Mouse (Mus musculus) frontal cortex, adult 2 months (tissue): ENCODE measurements at regions not wholly inside any gene's neighbourhood (a gene's known extent, or its start where the extent isn't known, plus 50 kb on each side); places are given as distances from the start of the nearest gene placed in this dataset.
A peak's percentile ranks its signal among the peaks of the same experiment; 100 is the strongest.

ENCODE experiments used
- DNase-seq, 2 experiments: peaks; one replicate each; pipeline ENCODE4 v3.0.0; 2022; ENCODE audit warnings: low spot score in 1 of 2; ENCODE audit errors: extremely low spot score in 1 of 2

DNA sequence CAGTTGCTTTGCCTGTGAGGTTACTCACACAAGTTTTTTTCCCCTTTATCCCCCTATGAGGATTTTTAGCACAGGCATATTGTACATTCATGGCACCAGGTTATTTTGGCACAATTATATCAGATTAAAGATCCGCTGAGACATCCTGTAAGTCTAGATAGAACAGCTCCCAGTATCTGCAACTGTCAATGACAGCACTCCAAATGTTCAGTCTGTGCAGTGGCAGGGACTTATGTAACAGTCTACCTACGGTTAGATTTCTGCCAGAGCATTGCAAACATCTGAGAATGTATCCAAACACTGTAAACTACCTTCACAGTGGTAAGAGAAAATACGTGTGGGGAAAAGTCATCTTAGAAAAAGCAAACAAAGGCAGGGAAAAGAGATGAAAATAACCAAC is 163.5 kb upstream of the Kcnh7 start:
- peak; percentile 14 to 38 for DNase-seq

DNA sequence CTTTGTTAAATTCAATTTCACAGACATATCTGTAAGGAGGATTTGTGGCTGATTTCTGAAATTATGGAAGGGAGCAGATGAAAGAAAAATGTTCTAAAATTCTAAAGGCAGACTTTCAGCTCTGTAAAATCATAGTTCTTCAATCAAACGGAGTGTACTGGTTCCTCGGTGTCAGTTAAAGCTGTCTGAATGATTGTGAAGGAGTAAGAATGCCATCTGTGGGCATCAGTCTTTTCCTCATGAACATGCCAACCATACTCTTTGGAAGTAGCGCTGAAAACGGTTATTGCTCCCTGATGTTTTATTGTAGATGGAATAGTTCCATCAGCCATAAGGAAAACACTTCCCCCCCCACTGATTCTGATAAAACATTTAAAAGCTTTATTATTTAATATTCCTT is 142.7 kb upstream of the Kcnh7 start:
- DNase-seq: no peak

DNA sequence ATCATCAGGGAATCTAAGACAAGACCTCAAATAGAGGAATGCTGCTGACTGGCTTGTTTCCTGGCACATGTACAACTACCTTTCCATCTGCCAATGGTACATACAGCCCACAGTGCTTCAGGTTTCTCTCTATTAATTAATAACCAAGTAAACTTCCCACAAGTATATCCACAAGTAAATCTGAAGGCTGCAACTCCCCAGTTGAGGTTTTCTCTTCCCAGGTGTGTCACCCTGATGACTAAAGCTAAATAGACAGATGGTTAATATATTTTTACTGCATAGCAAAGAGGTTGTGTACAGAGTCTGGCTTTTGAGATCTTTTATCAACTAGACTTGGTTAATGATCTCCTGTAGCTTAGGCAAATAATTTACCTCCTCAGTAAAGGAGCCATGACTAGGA is 96.8 kb upstream of the Kcnh7 start:
- no peak for DNase-seq

DNA sequence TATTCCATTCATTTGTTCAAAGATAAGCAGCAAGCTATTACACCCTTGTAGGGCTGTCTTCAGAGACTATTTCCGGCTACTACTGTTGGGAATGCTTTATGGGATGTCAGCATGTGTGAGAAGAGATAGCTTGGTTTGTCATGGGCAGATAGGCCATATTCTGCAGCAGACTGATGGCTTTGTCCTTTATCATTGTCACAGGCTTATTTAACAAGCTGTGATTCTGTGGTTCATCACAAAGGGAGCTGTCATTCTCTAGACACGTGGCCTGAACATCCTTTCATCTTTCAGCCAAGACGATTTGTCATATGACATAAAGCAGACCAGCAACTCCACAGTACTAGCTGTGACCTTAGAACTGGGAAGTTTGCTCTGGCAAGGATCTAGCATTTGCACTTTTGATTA is 89.7 kb upstream of the Kcnh7 start:
- DNase-seq: no peak

DNA sequence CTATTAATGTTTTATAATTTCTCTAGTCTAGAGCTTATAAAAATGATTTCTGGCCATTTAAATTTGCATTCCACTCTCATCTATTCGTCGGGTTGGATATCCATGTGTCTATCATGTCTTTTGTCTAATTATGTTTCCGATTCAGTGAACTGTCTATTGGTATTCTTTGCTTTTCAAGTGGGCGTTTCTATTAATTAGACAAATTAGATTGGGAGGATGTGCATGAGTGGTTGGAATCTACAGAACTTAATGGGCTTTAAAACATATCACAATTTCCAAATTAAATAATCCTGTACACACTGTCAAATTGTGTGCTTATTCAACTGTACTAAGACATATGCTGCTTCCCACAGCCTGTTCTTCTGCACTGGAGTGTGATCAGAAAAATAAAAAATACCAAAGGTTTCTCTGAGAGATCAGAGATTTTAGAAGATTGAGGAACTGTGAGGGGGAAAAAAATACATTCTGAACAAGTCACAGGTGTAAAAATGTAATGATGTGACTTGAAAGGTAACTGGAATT is 62.1 kb upstream of the Kcnh7 start:
- no peak for DNase-seq

DNA sequence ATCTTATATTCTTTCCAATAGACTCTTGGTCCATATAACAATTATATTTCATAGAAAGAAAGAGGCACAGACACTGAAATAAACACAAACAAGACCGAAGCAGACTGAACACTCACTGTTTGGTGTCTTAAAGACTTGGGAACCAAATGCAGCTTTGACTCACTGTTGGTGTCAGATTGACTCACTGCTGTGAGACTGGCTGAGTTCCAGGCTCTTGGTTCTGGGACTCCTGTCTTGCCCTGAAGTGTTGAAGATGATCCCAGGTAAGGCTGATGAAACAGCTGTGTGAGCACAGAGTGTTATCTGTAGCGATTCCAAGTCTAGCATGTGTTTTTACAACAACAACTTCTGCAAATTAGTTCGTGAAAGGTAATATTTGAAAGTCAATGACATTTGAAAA is 55.2 kb upstream of the Kcnh7 start:
- DNase-seq: peak in 1 of 2 experiments; percentile 36
